16 mouse cellular contexts compared by ENCODE assay signal in genomic region chrX:161780321-161781034, GRCm38 (mm10).
DNase-seq lines count a peak whose midpoint lies in the region; ATAC-seq lines count a peak whose summit lies in the region.
"Had no signal": no experiment of that assay in that cellular context is flagged by ENCODE, and none has a peak within 500 bp of the region (broad histone marks: within the 10 kb centered on the region; RNA-seq: fewer than 3 reads in every experiment).

No protein-coding gene starts in this region.

- no peaks in the 10 kb centered on the region for H3K4me1 ChIP-seq in neural tube, embryonic 14.5 days (ENCODE audit: control insufficient read depth, insufficient read depth, low read length)
- no peaks in the 10 kb centered on the region for H3K4me1 ChIP-seq in heart, embryonic 12.5 days (replicated peaks)
- H3K4me1 ChIP-seq: embryonic facial prominence, embryonic 15.5 days; liver, embryonic 13.5 days had no signal

- no peaks in the 10 kb centered on the region for H3K36me3 ChIP-seq in neural tube, embryonic 14.5 days (ENCODE audit: control insufficient read depth, insufficient read depth, low read length)
- no peaks in the 10 kb centered on the region for H3K36me3 ChIP-seq in heart, embryonic 12.5 days
- H3K36me3 ChIP-seq: embryonic facial prominence, embryonic 15.5 days; G1E; liver, embryonic 13.5 days had no signal

- H3K9me3 ChIP-seq in neural tube, embryonic 14.5 days (ENCODE audit: control insufficient read depth, low read length): no peaks in the 10 kb centered on the region
- H3K9me3 ChIP-seq in heart, embryonic 12.5 days (replicated peaks): no peaks in the 10 kb centered on the region; the same call in 1 of the 2 replicates
- H3K9me3 ChIP-seq: embryonic facial prominence, embryonic 15.5 days; G1E; liver, embryonic 13.5 days; neural tube, embryonic 13.5 days had no signal

- no peak overlapping the region for H3K4me2 ChIP-seq in neural tube, embryonic 14.5 days (ENCODE audit: low read depth, low read length)
- no peak overlapping the region for H3K4me2 ChIP-seq in heart, embryonic 12.5 days
- H3K4me2 ChIP-seq: embryonic facial prominence, embryonic 15.5 days; liver, embryonic 13.5 days; neural tube, embryonic 13.5 days had no signal

- WGBS in neural tube, embryonic 14.5 days: 69% methylated on average over 6 of the region's 6 CpGs
- WGBS in heart, embryonic 12.5 days: 74% methylated on average over 6 of the region's 6 CpGs

- H3K9ac ChIP-seq in neural tube, embryonic 14.5 days (replicated peaks; ENCODE audit: low read depth, low read length): no peak overlapping the region
- no peak overlapping the region for H3K9ac ChIP-seq in heart, embryonic 12.5 days
- H3K9ac ChIP-seq: embryonic facial prominence, embryonic 15.5 days; liver, embryonic 13.5 days; neural tube, embryonic 13.5 days had no signal

- H3K27ac ChIP-seq in neural tube, embryonic 14.5 days (ENCODE audit: low read depth, low read length): no peak overlapping the region
- H3K27ac ChIP-seq in heart, embryonic 12.5 days (ENCODE audit: poor library complexity, severe bottlenecking): no peak overlapping the region
- H3K27ac ChIP-seq: embryonic facial prominence, embryonic 15.5 days; liver, embryonic 13.5 days; neural tube, embryonic 13.5 days had no signal

- no peaks in the 10 kb centered on the region for H3K27me3 ChIP-seq in neural tube, embryonic 14.5 days (ENCODE audit: control insufficient read depth, insufficient read depth, low read length)
- H3K27me3 ChIP-seq in heart, embryonic 12.5 days (replicated peaks): no peaks in the 10 kb centered on the region; the same call in 1 of the 2 replicates
- H3K27me3 ChIP-seq: embryonic facial prominence, embryonic 15.5 days; liver, embryonic 13.5 days had no signal

- no peak overlapping the region for H3K4me3 ChIP-seq in neural tube, embryonic 14.5 days (ENCODE audit: low read depth, low read length)
- no peak overlapping the region for H3K4me3 ChIP-seq in heart, embryonic 12.5 days
- H3K4me3 ChIP-seq: embryonic facial prominence, embryonic 15.5 days; liver, embryonic 13.5 days; neural tube, embryonic 13.5 days had no signal

- intact Hi-C loops in left cerebral cortex, postnatal 14 days (cut with DNase I): loop anchor here (5.0 kb wide), 1 partner anchor 143 kb away; no protein-coding TSS in a partner anchor

- 0 out of 2 replicates have a peak, but pooled peaks have one; percentile 28 for ATAC-seq in neural tube, embryonic 14.5 days (ENCODE audit: low read depth)
- ATAC-seq in heart, embryonic 12.5 days (ENCODE audit: insufficient number of reproducible peaks, low FRiP score): no peak

- DNase-seq in cerebellum, postnatal 10 days: peak; percentile 66 to 70
- no peak for DNase-seq in cerebellum, postnatal 25 days
- no peak for DNase-seq in neural tube, embryonic 10.5 days (ENCODE audit: extremely low spot score, low spot score)
- peak; percentile 34 to 75 for DNase-seq in left cerebral cortex, postnatal 14 days (ENCODE audit: low spot score in 2 of 2)
- peak; percentile 72 for DNase-seq in telencephalon, adult 2 months (ENCODE audit: low read depth, low spot score)
- DNase-seq in kidney, postnatal 36 days: no peak
- DNase-seq: cerebellum, adult 11 months; gastrocnemius, postnatal 36 days; heart, postnatal 36 days; kidney, postnatal 14 days; liver, embryonic 13.5 days had no signal

Comparison
In these comparisons a context has a peak if more than half of its experiments do, and no peak if none do; other contexts are left out.
1. DNase-seq: peak in cerebellum, postnatal 10 days (2 of 2), left cerebral cortex, postnatal 14 days (2 of 2) and telencephalon, adult 2 months (single experiment); none in cerebellum, postnatal 25 days (0 of 2), neural tube, embryonic 10.5 days (single experiment) and kidney, postnatal 36 days (0 of 2).